Mouse (Mus musculus) thymus, adult 18-20 months (tissue): ENCODE data around the gene Abcc3.
"Not testable (repeated sequence)": the region's sequence is repeated elsewhere in the genome, so short reads cannot be mapped to it uniquely, and the experiment has no call there.

Experiments
- DNase-seq, 2 experiments: peaks; one replicate each; pipeline ENCODE4 v3.0.0; 2022; ENCODE audit warnings: mixed read lengths in 2 of 2

The Abcc3 gene

DNA sequence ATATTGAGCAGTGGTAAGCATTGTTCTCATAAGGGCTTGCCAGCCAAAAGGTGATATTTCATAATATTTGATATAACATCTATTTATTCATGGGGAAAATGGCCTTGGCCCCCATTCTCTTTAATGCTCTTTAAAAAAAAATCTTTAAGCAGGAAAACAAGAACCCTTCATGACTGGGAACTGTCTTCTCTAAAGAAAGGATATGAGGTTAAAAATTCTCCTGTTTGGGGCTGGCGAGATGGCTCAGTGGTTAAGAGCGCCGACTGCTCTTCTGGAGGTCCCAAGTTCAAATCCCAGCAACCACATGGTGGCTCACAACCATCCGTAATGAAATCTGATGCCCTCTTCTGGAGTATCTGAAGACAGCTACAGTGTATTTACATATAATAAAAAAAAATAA, 9.2 kb upstream of the Abcc3 start:
- DNase-seq, result not testable (repeated sequence)

DNA sequence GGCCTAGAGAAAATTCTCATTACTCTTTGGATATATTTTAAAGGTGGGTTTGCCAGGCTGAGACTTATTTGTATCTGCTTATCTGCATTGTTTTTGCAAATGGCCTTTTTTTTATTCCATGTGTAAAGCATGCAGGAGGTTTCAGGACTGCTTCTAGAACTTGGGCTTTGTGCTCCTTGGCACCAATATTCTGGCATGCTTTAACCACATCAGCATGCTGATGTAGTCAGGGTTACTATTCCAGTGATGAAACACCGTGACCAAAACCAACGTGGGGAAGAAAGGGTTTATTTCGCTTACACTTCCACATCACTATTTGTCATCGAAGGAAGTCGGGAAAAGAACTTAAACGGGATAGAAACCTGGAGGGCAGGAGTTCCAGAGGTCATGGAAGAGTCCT, 8.2 kb upstream of the Abcc3 start:
- DNase-seq, result no peak

DNA sequence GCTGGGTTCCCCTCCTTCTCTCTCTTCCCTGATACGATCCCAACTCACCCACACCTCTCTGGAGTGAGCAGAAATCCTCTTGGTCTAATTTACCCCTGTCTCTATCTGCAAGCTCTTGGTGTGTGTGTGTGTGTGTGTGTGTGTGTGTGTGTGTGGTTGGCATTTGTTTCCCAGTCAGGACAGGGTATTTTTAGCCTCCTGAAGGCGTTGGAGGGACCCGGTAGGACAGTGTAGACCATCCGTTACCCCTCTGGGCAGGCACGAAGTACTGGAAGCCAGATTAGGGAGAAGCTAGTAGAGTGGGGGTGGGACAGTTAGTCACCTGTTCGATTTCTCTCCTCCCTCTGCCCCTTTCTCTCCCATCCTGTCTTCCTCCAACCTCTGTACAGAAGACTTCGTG, 1.3 kb upstream of the Abcc3 start:
- no peak for DNase-seq

DNA sequence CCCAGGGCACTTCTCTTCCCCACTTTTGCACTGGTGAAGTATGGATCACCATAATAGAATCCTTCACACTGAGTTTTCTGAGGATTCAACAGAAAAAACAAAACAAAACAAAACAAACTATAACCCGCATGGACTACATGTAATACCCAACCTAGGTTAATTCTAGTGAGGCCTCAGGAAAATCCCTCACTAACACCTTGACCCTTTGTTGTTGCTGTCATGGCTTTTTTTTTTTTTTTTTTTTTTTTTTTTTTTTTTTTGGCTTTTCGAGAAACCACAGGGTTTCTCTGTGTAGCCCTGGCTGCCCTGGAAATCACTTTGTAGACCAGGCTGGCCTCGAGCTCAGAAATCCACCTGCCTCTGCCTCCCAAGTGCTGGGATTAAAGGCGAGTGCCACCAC, 693 bp upstream of the Abcc3 start:
- DNase-seq, result not testable (repeated sequence)

DNA sequence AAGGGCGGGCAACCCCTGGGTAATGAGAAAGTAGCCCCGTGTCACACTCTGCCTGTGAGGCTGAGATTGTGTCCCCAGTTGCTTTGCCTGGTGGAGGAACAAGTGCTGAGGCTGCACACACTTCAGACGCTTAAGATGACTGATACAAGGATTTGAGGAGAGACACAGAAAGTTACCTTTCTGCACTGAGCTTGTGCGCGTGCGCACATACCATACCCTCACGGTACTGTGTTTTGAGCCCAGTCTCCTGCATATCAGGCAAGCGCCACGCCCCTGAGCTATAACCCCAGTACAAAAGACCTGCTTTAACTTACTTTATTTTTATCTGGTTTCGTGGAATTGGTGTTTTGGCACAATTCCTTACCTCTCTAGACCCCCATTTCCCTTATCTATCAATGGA, 1.1 kb downstream of the Abcc3 start:
- no peak for DNase-seq

DNA sequence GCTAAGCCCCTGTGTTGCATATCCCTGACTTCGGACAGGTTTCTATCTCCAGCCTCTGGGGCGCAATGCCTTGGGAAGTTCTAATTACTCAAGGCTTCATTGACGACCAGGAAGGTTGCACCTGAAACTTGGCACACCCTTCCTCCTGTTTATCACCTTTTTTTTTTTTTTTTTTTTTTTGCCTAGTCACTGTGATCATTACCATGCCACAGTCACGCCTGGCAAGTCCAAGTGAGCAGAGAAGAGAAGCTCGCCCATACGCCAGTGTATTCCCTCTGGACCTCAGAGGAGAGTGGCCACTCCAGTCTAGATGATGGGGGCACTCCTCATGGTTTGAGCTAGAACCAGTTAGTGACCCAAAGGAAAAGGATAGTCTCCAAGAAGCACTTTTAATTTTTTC, 2.0 kb downstream of the Abcc3 start:
- DNase-seq, result no peak

DNA sequence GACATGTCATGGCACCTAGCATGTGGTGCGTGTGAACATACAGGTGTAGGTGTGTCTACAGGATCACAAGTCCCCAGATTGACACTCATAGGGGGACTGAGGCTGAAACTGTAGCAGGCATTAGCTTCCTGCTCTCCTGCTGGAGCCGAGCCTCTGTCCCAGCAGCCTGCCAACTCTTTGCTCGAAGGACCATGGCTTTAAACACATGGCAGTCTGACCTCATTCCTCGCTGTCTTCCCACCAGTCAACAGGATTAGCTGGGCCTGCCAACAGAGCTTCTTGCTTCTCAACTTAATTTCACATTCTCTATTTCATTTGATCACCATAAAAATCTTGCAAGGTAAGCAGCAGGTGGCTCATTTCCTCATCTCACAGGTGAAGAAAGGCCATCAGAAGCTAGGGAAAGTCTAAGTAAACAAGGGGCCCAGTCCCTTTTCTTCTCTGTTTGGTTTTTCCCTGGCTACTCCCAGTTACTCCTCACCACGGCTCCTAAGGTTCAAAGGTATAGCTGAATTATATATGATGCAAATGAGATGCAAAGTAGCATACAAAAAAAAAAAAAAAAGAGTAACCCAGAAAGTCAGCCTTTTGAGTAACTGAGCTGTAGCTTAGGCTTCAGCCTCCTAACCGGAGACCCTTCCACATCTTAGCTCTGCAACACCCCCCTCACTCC, 2.9 kb downstream of the Abcc3 start:
- DNase-seq, result no peak

DNA sequence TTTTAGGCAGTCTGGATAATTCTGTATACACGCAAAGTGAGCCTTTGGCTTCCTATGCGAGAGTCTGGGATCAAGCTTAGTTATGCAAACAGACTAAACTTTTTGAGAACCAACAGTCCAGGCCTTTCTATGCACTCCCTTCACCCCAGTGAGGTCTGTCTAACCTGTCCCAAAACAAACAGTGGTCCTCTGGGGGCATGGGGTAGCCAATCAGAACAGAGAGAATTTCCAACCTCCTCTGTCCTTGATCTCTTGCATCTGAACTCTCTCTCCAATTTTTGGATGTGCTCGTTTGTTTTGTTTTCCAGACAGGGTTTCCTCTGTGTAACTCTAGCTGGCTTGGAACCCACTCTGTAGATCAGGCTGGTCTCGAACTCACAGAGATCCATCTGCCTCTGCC, 3.8 kb downstream of the Abcc3 start:
- no peak for DNase-seq

DNA sequence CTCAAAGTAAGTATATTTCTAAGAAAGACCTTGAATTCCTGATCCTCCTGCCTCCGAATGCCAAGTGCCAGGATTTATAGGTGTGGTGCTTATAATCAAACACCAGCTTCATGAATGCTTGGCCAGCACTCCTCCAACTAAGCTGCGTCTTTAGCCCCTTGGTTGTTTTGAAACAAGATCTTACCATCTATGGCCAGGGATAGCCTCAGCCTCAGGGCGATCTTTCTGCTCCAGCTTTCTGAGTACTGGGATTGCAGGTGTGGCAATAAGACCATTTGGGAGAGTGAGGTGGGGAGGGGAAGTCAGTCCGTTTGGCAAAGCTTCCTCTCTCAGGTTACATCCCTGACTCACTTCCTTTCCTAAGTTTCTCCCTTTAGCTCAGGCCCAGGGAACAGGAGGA, 5.0 kb downstream of the Abcc3 start:
- no peak for DNase-seq

DNA sequence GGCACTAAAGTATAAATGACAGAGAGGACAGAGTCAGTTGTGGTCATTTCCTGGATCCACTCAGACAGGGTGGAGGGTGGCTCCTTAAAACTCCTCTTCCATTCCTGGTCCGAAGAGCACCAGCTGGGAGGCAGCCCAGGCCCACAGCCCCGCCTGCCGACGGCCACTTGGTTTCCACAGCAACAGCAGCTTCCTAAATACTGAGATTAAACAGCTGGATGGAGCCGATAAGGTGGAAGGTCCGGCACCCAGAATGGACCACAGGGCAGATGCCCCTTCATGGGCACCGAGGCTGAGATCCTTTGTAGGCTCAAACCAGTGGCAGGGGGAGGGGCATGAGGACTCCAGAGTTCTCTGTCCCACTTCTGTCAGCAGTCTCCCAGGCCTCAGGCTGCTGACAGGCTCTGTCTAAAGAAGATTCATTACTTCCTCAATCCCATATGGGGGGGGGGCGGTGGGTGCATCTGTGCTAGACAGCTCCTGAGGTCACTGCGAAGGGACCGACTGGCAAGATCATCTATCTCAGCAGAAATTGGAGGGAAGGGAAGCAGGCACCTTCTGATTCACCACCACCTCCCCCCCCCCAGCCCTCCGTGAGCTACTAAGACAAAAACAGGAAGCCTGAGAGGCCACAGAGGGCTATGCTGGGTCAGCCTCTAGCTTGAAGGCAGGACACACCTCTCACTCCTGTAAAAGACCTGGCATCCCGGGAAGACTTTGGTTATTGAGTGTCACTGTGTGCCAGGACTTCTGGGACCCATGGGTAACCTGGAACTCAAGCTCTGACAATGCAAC, 6.6 kb downstream of the Abcc3 start:
- DNase-seq, result no peak

DNA sequence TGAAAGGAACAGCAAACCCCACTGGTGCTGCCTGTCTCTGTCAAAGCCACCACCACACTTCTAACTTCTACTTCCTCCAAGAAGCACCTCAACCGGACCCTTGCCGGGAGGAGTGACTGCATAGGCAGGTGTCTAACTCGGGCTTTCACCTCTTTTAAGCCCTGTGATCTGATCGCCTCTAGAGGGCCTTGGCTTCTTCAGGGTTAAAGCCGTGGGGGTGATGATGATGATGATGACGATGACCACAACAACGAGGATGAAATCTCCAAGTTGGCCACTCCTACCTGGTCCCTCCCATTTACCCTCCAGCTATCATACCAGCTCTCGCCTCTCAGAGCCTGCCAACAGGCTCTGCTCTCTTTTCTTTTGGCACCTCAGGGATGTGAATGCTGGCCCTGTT, 13.1 kb downstream of the Abcc3 start:
- no peak for DNase-seq

DNA sequence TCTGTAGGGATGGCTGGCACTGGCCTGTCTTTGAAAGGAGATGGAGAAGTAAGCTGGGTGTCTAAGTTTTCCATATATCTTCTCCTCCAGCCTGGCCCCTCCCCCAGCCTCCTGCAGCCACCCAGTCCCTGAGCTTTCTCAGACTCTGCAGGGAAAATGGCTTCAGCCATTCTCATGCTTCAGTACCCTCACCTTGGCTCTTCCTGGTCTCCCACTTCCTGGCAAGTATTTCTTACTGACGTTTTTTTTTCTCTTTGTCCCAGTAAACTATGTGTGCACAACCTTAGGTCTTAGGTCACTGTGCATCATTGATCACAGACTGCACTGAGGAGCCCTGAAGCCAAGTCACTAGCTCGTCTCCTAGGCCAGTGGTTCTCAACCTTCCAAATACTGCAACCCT, 13.7 kb downstream of the Abcc3 start:
- DNase-seq, result no peak

DNA sequence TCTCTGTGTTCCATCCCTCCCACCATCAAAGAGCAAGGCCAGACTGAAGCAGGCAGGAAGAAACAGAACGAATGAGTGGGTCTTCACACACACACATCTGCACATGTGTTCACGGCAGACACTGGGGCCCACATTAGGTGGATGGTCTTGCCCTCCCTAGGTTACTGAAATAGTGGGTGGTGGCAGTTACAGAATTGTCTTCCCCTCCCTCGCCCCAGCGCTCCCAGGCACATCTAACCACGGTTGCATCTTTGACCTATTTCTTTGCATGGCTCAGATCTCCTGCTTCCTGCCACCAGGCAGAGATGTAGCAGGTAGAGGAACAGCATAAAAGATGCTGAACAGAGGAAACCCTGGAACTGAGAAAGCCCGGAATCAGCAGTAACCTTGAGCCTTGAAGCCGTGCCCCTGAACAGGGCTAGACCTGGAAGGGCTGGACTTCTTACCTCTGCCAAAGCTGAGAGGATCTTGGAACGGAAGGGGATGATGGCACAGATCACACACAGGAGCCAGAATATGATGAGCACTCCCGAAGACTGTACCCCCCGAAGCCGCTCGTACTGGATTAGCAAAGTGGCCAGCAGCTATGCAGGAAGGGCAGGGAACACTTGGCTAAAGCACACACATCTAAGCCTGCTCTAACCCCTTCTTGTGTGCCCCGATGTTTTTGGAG, 18.4 kb downstream of the Abcc3 start:
- DNase-seq, result peak; percentile 35 to 47

DNA sequence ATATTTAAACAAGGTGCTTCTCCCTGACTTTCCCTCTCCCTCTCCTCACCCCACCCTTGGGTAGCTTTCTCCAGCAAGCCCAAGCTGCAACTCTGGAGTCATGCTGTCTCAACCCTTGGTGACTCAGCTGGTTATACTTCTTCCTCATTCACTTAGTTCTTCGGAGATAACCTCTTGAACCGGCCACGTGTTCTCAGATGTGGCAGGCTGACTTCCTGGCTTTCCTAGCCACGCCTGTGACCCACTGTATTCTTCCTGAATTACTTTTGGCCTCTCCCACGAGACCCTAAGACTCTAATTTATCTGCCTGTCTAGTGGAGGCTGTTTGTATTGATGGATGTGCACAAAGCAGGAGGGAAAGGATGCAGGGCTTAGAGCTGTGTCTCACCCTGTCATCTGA, 22.0 kb downstream of the Abcc3 start:
- DNase-seq, result no peak

DNA sequence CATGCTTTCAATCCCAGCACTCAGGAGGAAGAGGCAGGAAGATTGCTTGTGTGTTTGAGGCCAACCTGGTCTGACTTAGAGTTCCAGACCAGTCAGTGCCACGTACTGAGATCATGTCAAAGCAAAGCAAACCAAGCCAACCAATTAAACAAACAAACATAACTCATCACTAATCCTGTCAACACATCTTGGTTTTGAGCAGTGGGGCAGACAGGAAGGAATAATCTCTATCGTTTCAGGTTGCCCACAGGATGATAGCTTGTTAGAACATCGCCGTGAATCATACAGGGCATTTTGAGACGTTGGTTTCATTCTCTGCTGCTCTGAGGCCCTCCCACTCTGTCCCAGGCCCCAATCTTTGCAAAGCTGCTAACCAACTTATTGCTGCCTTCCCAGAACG, 22.8 kb downstream of the Abcc3 start:
- DNase-seq, result no peak

DNA sequence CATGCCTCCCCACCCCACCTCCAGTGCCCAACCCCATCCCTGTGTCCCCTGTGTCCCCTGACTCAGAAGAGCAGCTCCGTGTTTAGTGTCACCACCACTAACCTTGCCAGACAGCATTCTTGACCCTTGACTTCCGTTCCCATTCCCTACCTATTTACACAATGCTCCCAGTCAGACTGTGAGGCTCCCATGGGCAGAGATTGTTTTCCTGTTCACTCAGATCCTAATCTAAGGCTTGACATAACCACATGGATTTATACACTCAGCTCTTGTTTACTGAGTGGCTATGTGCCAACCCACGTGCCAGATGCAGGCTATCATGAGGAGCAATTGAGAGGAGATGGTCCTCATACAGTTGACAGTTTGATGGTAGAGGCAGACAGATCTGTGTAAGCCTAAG, 27.5 kb downstream of the Abcc3 start:
- no peak for DNase-seq

DNA sequence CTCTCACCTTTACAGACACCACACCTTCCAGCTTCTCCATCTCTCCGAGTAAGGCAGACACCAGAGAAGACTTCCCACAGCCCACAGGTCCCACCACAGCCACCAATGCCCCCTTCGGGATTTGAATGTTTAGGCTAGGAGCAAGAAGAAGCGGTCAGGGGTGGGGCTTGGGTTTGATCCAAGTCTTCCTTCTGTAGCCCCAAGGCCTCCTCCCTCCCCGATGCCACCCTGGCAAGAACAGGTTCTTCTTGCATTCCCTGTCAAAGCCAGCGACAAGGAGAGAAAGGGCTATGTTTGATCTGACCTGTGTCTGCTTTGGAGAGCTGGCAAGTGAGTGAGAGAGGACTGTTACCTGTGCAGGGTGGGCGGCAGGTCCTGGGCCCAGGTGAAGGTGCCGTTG, 29.1 kb downstream of the Abcc3 start:
- DNase-seq, result no peak

DNA sequence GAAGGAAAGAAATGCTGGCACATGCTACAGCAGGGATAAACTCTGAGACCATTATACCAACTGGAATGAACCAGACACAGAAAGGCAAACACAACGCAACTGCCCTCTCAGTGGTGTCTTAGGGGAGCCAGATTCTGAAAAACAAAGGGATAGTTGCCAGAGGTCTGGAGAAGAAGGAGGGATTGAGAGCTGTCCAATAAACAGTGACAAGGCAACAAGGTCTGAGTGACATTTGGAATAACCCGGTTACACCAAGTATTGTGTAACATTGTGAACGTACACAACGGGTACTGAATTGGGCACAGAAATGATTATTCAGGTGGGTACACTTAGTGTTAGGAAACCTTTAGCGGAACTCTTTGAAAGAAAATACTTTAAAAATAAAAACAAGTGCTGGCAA, 30.7 kb downstream of the Abcc3 start:
- DNase-seq, result no peak

DNA sequence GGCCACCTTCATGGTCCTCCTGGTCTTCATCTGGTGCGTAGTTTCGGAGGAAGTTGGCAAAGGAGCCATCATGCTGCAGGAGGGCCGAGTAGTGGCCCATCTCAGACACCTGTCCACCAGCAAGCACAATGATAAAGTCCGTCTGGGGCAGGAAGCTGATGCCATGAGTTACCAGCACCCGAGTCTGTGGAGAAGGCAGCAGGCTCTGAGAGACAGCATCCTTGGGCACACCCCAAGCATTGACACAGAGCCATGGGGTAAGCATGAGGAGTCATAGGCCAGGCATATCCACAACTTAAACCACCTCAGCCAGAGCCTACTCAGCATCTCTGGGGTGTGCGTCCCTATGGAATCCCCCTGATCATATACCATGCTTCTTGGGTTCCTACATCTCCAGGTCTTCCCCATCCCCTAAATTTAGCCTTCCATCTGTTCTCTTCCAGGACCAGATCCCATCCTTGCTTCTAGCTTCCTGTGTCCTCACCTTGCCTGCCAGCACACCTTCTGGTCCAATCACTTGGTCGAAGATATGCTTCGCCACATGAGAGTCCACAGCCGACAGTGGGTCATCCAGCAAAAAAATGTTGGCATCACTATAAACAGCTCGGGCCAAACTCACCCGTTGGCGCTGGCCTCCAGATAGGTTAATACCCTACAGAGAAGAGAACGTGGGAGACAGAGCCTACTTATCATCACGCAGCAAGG, 31.5 kb downstream of the Abcc3 start:
- DNase-seq, result no peak

DNA sequence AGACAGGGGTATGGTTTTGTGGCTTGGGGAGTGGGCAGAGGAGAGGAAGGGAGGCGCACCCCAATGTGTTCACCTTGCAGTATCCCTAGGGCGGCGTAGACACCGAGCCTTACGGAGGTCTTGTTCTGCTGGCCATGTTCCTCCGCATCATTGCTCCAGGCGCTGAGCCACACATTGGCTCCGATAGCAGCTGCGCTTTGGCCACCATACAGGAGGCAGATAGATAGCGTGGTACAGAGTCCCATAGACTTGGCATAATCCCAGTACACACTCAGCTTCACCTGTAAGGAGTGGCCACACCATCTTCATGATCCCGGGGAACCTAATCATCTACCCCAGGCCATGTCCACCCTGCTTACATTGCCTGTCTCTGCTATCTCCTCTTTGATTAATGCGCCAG, 33.6 kb downstream of the Abcc3 start:
- DNase-seq, result no peak

DNA sequence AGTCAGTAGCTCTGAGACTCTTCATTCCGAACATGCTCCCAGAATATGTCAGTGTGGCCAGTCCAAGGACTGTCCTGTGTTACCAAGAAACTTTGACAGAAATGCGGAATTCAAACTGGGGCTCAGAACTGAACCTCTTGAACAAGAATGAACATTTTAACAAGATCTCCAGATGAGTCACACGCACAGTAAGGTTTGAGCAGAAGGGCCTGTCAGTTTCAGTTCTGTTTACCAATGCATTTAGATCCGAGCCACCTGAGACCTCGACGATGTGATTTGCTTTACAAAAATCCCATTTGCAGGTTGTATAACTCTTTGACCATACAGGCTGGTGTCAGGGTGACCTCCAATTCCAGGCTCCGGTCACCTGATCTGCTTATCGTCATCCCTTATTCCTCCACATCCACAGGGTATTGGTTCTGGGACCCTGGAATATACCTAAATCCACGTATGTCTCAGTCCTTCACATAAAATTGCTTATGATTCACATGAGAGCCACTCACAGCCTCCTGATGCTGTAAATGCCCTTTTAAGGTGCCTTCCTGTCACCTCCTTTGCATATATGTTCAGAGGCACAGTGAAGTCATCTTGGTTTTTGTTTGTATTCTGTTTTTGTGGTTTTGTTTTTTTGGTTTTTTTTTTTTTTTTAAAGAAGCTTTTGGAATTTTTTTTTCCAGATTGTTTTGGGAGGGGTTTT, 37.1 kb downstream of the Abcc3 start:
- no peak for DNase-seq

DNA sequence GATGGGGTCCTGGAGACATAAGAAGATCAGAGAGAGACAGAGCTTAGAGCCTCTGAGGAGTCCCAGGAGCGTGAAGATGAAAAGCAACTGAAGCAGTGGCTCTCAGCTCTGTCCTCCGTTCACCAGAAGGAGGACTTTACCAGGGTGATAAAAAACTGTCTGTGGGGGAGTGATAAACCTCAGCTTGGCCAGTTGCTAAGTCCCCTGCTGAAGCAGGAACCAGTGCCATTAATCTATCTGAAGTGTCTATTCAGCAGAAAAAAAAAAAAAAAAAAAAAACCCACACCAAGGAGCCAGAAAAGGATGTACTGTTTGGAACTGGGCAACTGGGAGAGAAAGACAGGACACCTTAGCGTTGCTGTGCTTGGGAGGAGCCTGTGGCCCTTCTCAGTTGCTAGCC, 41.7 kb downstream of the Abcc3 start:
- DNase-seq, result no peak

DNA sequence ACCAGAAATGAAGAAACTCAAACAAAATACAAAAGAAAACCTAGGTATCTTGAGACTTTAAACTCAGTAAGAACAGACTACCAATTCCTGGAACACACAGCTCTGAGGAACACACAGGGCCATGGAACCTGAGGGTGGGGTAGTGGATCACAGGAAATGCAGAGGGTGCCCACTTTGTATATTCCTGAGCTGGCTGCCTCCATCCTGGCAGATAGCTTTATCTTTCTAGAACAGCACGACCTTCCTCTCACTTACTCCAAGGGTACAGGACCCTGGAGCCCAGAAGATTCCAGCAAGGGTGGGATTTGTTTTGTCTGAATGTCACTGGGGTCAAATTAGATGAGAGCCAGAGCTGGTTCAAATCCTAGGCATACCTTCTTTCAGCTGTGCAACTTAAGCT, 42.5 kb downstream of the Abcc3 start:
- DNase-seq, result no peak
